Mouse (Mus musculus) kidney, adult 11 months (tissue): ENCODE measurements around the gene Abhd6.

Experiments
- DNase-seq: peaks from one replicate; pipeline ENCODE4 v3.0.0; 2022

Gene Abhd6

DNA sequence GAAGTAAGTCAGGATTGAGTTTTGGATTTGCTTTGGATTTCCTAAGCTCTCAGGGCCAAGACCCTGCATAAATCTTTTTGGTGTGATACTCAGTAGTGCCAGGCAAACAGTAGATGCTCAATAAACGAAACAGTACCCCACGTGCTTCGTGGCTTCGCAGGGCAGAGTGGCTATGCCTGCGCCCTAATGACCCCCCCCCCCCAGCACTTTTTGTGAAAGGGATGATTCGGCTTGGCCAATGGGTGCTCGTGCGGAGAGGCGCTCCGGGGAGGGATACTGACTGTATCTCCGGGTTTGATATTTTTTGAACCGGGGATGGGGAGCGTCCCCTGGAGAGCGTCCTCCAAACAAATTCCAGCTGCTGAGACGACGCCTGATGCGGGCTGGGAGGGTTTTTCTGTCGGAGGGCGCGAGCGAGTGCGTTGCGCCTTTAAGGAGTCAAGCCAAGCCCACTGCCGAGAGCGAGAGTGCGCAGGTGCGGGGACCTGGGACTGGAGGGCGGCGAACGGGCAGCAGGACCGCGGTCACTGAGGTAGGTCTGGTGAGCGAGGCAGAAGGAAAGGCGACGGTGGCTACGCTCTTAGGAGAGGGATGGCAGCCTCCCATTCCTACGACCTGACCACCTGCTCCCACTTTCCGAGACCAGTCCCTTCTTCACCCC, at the start of gene Abhd6:
Gene Abhd6, plus strand, starts transcription at position 471 of the 661 bp plus-strand sequence.
- DNase-seq, result peak; percentile 84

DNA sequence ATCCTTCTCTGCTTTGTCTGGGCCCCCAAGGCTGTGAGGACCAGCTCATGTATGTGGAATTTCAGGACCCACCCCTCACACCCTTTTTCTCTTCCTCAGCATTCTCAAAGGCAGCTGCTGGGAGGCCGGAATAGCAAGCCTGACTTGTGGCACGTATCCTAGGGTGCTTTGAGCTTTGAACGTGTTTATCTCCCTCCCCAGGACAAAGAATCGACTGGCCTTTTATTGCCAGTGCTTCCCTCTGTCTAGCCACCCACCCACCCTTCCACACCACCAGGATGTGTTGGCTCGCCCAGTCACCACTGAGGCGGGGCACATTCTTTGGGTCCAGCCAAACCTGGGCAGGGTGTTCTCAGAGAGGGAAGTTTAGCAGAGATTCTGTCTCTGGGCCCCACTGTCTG, 48.6 kb upstream of the Abhd6 start:
- no peak for DNase-seq

DNA sequence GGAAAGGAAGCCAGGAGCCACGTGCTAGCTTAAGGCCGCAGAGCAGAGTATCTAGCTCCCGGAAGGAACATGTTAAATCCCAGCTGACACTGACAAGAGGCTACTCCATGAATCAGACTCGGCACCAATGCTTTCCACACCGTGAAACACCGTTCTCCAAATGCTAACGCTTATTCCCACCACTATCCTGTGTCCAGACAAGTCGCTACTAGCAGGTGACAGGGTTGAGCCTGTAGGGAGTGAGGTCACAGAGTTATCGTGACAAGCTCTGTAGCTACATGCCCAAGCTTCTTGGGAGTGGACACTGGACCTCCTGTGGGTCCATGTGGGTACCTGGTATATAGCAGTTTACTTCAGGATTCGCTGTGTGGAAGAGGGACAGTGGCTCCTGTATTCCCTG, 46.3 kb upstream of the Abhd6 start:
- no peak for DNase-seq

DNA sequence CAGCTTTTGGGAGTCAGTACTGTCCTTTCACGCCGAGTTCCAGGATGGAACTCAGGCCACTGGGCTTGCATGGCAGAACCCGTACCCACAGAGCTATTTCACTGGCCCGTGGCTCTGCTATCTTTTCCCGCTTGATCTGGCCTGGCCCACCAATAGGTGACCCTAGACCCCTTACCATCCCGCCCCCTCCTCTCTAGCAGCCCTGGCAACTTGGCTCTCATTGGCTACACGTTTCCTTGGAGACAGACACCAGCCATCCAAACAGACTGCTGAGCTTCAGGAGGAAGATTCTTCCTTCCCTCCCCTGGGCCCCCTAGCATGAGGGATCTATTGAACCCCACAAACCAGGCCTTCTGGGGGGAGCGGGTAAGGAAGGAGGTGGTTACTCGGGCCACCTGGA, 45.7 kb upstream of the Abhd6 start, which contains the start of gene Gm45521:
Gene Gm45521, plus strand, starts transcription at position 240 of the 400 bp plus-strand sequence.
- no peak for DNase-seq

DNA sequence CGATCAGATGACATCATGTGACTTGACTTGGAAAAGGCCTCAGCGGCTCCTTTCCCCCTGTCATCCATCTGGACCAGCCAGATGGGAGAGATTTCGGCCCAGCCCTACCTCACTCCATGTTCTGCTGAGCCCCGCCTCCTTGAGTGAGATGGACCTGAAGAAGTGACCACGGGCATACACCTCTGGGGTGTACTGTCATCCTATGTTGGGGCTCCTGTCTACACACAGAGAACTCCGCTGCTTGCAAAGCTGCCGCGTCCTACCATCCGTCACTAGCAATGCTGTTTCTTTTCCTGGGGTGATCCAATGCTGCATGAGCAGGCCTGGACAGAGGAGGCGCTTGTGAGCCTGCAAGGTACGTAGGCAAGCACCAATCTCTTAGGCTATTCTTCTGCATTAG, 42.1 kb upstream of the Abhd6 start:
- DNase-seq, result no peak

DNA sequence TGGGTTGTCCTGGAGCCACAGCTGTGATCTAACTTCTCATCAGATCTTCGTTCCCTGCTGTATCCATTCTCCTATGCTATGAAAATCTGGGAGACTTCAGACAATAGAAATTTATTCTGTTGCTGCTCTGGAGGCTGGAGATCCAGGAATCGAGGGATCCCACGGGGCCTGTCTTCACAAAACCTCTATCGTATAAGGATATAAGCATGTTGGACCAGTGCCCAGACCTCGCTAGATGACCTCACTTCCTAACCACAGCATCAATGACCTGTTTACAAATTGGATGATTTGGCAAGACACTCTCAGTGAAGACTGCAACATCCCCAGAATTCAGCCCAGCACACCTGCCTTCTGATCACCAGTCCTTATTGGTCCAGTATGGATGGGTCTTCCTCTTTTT, 41.0 kb upstream of the Abhd6 start:
- no peak for DNase-seq

DNA sequence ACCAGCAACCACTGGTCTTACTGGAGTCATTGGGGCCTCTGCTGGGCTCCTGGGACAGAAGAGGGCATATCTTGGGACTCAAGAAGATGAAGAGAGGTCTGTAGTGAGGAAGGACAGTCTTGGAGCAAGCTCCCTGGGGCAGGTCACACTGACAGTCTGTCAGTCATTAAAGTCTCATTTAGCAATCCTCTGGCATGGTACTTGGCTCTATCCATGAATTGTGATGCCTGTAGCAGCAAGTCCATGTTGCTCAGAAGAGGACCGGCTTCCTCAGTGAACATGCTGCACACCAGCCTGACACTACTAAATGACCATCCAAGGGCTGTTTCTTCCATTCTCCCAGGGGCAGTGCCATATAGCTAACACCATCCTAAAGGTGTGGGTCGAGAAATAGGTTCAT, 40.1 kb upstream of the Abhd6 start:
- no peak for DNase-seq

DNA sequence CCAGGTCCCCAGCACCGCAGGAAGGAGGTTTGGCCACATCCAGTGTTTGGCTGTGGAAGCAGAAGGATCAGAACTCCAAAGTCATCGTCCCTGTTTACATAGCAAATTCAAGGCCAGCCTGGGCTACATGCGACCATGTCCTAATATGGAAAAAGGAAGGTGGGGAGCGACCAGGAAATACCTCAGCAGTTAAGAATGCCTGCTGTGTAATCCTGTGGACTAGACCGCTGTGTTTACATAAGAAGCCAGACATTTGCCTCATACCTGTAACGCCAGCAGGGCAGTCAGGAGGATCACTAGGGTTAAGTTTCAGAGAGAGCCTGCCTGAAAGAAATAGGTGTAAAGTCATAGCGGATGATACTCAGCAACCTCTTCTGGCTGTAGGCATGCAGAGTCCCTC, 39.5 kb upstream of the Abhd6 start:
- no peak for DNase-seq

DNA sequence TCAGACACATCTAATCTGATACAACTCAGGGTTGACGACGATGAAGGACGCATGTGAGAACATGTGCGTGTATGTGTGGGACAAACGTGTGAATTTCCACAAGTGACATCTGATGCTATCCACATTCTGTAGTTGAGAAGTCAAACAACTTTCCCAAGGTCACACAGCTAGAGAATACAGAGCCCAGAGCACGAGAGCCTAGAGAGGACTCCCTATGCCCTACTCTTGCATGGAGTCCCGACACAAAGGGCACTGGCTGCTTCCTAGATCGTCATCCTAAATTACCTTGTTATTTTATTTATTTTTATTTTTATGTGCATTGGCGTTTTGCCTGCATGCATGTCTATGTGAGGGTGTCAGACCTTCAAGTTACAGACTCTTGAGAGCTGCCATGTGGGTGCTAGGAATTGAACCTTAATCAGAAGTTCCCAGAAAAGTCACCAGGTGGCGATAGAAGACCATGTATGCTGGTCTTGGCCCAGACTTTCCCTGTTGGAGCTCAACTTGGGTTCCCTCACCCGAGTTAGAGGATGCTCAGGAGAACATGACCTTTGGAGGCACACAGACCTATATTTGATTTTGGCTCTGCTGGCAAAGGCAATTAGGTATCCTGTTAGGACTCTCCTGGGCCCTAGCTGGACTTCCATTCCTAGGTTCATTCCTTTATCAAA, 38.3 kb upstream of the Abhd6 start:
- peak; percentile 44 for DNase-seq

DNA sequence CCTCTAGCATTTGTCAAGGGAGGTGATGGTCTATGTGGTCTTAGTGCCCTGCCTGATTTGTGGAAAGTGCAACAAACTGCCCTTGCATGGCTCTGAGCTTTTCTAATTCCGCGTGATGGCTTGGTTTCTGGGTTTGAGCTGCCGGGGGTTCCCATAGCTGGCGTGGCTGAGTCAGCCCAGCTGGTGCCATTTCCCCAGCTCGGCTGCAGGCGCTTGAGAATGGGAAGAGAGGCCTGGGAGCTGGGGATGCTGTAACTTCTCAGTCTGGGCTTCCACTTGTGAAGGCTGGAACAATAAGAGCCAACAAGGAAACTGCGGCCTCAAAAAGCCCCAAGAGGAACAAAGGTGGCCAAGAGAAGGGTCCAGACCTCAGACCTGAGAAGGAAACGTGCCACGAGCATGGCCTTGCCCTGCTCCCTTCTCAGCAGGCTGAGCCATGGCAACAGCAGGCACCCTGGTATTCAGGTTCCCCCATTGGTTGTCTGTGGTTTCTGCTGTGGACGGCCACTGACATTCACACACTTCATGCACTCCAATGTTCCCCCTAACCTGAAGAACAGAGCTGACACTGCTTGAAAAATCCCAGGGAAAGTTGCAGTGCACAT, 30.7 kb upstream of the Abhd6 start:
- DNase-seq, result no peak

DNA sequence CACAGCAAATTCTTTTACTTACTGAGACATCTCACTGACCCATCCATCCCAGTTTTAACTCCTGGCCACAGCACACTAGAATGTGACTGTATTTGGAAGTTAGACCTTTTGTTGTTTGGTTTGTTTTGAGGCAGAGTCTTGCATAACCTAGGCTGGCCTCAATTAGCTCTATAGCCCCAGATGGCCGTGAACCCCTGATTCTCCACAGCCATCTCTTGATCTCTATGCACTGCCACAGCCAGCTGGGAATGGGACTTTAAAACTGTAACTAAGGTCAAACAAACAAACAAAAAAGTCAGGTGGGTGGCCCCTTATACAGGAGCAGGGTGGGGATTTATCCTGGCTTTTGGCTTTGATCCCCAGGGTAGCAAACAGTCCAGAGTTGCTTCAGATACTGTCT, 28.1 kb upstream of the Abhd6 start:
- no peak for DNase-seq

DNA sequence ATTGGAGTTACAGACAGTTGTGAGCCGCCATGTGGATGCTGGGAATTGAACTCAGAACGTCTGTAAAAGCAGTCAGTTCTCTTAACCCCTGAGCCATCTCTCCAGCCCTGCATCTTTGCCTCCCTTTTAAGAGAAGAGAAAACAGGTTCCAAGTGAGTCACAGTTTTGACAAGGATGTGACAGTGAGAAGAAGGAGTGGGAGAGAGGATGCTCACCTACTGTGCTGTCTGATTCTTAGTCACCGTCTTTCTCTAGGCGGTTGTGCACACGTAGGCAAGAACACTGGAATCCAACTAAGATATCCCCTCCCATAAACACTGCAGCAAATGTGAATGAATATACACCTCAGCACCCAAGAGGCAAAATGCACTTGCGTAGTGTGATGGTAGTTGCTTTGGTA, 27.5 kb upstream of the Abhd6 start:
- DNase-seq, result no peak

DNA sequence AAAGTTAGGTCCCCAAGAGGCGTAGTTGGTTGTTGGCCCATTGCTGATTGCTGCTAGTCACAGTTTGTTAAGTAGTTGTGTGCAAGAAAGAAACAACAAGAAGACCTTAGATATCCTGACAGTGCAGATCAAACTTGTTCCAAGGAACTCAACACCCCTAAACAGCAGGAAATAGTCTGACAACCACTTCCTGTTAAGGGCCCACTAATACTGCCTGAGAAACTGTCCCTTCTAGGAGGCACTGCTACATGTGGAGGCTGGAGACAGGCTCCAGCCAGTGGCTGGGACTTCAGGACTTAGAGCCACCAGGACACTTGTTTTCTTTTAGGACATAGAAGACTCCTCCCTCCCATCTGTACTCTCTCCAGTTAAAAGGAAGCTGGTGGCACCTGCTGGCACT, 25.2 kb upstream of the Abhd6 start:
- no peak for DNase-seq

DNA sequence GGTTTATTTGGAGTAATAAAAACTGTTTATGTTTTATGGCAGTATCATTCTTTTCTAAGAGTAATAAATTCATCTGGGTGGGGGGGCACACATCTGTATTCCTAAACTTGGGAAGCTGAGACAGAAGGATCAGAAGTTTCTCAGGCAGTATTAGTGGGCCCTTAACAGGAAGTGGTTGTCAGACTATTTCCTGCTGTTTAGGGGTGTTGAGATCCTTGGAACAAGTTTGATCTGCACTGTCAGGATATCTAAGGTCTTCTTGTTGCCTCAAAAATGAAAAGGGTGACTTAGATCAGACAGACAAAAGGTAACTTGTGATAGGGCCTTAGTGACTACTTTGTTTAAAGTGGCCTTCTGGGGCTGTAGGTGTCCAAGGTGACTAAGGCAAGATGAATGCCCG, 24.5 kb upstream of the Abhd6 start:
- DNase-seq, result no peak

DNA sequence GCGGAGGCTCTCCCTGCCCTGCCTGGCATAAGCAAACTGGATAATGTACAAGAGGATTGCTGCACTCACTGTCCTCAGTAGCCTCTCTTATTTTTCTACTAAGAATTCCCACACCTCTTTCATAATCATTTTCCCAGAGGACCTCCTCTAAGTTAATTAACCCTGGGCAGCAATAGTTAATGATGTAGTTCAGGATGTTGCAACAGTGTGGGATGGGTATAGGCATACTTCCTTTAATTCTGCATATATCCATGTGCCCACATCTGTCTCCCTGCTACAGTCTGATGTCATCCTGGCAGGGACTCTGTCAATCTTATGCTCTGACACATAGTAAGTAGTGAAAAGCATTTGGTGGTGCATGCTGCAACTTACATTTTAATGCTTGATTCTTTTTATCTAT, 21.5 kb upstream of the Abhd6 start:
- DNase-seq, result no peak

DNA sequence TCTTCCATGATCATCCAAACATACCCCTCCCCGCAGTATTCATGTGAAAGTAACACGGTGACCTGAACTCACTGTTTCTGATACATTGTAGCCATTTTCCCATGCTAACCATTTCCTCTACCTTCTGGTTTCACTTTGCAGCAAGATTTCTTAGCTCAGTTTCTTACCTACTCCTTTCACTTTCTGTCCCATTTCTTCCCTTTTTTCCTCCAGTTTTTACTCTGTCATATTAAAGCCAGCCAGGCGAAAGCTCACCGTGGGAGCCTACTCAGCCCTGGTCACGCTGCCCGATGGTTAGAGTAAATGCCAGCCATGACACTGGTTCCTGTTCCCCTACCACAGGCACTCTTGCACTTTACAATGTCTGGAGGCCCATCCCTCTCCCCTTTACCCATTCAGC, 15.8 kb upstream of the Abhd6 start:
- no peak for DNase-seq

DNA sequence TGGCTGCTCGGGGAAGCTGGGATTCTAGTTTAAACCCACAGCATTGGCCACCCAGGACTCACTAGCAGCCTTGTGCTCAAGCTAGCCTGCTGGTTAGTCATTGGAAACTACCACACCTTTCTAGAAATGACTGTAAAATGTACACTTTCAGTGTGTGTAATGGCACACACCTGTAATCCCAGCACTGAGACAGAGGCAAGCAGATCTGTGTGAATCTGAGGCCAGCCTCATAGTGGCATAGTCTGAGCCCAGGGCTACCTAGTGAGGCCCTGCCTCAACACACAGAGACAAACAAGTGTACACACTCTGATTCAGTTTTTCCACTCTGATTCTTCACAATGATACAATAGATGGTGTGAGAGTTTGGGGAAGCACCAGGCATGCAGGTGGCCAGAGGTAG, 13.3 kb upstream of the Abhd6 start:
- no peak for DNase-seq

DNA sequence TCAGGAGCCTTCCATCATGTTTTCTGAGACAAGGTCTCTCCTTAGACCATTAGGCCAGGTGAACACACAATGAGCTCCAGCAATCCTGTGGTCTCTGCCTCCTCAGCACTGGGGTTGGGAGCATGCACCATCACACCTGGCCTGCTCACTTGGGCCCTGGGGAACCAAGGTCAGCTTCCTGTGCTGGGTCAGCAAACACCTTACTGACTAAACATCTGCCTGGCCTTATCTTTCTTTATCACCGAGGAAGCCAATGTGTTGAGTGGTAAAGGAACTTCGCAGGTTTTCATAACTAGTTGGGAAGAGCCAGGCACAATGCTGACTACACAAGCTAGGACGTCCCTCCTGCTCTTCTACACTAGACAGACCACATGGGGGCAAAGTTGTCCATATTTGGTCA, 12.7 kb upstream of the Abhd6 start:
- DNase-seq, result no peak

DNA sequence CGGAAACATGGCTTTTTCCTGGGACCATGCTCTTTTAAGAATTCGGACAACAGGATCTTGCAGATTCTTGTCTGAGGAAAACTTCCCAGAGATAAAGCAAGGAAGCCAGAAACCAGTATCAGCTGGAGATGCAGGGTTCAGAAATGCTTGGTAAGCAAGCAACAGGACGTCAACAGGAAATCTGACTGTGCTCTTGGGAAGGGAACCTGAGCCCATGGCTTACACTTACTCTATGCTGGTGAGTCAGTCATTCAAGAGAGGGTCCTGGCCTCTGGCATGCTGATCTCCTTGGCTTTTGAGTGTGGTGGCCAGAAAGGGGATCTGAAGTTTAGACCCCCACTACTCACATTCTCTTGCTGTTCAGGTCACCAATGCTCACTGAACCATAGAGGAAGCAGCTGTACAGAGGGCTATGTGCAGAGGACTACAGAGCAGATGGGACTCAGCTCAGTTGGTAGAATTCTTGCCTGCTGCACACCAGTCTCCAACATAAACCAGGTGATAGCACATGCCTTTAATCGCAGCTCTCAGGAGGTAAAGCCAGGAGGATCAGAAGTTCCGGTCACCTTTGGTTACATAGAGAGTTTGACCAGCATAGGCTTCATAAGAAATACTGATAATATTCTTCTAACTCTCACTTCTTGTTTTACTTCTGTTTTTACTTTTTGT, 11.5 kb upstream of the Abhd6 start:
- no peak for DNase-seq

DNA sequence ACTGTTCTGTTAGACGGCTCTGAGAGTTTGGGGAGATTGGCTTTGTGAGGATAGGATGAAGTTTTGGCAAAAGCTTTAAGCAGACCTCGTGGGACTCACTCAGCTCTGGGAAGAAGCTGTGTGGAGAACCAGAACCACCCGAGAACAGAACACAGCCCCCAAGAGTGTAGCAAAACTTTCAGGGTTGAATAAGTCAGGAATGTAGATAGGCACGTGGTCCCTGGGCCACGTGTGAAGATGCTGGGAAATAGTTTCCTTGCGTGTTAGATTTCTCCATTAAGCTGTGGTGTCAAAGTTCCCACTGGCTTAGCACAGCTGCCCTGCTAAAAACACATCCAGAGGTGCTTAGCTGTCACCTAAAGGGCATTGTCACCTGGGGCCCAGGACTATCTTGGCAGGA, 10.5 kb upstream of the Abhd6 start:
- no peak for DNase-seq

DNA sequence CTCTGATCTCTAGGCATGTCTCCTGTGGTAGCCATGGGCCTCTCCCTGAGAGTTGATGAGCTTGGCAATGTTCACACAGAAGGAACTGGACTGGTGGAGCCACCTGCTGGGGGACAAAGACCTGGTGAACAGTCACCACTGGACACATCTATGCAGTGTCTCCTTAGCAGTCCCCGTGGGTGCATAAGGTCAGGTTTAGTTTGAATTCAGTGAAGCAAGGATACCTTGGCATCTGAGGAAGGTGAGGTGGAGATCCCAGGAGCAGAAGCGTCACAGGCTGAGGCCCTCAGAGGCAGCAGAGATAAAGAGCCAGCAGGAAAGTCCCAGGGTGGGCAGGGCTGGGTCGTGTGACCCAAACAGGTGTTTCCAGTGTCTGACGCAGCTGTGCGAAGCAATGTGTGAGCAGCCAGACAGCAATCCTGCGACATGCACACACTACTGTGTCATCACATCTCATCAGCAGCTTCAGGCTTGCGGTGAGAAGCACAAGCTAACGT, 8.4 kb upstream of the Abhd6 start, which contains the start of gene Dnase1l3:
Gene Dnase1l3, minus strand, starts transcription at position 303 of the 497 bp plus-strand sequence.
- peak; percentile 45 for DNase-seq

DNA sequence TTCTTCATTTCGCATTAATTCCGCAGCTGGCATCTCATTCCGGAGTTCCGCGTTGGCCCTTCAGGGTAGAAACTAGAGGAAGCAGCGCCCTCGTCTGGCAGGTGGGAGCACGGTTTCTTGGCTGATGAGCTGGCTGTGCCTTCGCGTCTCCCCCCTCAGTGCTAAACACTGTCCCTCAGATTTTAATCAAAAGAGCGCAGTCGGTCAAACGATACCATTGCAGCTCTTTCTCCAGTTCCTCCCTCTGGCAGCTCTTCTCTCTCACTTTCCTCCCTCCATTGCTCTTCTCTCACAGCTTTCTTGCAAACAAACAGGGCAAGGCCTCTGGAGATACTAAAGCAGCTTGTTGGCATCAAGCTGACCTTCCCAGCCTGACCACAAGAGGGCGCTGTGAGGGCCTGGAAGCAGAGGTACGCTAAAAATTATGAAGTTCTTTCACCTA, 5.4 kb upstream of the Abhd6 start:
- peak; percentile 85 for DNase-seq

DNA sequence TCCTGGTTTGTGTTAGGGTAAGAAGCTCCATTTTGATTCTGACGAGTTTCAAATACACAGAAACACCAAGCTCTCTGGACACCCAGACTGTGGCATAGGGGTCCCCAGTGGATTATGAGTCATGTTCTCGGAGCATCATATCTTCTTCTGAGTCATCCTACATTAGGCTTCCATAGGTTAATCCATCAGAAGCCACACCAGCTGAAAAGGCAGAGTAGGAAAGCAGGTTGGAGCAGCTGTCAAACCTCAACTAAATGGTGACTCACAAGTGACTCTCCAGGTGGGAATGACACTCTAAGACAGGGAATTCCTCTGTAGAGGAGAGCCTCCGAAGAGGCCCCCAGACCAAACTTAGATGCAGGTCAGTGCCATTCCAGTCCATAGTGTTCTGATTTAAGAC, 3.7 kb upstream of the Abhd6 start:
- DNase-seq, result no peak

DNA sequence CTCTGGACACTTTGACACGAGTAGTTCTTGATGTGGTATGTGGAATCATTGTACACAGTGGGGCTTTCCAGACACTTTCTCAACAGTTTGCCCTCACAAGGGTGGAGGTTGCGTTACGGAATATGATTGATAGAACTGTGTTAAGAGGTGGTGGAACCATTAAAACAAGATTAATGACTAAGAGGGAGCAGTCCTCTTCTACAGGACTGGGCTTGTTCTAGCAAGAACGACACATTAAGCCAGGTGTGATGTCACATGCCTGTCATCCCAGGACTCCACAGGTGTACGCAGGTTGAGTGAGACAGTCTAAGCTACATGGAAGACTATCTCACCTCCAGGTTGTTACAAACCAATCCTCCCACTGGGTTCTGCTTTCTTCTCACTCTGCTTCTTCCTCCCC, 3.3 kb upstream of the Abhd6 start:
- DNase-seq, result no peak
